Mouse (Mus musculus) left cerebral cortex, postnatal 14 days (tissue): ENCODE data around the gene Kcna7. TPM values are rescaled to one million over a fixed set of nuclear protein-coding genes. Genes with fewer than 3 reads are reported as not detected.
"Not testable (repeated sequence)": the region's sequence is repeated elsewhere in the genome, so short reads cannot be mapped to it uniquely, and the experiment has no call there.

Source experiments
- DNase-seq, 2 experiments: peaks; one replicate each; pipeline ENCODE4 v3.0.0; 2021 to 2022; ENCODE audit warnings: low spot score in 2 of 2, mixed read lengths in 1 of 2
- intact Hi-C: fragments of 180-260 bp; cut with DNase I; formaldehyde crosslinking; loops from one replicate; pipeline ENCODE4 v1.15.1; 2025
- long read RNA-seq, 2 experiments: library from polyadenylated mRNA; stranded (forward); transcript quantifications; one replicate each; pipeline ENCODE4 v2.0.0; 2021
- total RNA-seq, 2 experiments: library from RNA; stranded (reverse); gene quantifications; 2 replicates each; pipeline ENCODE4 v1.2.3; 2021

Kcna7 gene
- total RNA-seq = under 1 TPM in 1 of 2 experiments, not detected in 1; 0.15 TPM
- long read RNA-seq, experiment 1 = 0 reads
- long read RNA-seq, experiment 2, partial matches to known transcripts = 0 of 1 reads
- long read RNA-seq, experiment 2, other reads (novel, unspliced or antisense) = 0 of 1 reads

DNA sequence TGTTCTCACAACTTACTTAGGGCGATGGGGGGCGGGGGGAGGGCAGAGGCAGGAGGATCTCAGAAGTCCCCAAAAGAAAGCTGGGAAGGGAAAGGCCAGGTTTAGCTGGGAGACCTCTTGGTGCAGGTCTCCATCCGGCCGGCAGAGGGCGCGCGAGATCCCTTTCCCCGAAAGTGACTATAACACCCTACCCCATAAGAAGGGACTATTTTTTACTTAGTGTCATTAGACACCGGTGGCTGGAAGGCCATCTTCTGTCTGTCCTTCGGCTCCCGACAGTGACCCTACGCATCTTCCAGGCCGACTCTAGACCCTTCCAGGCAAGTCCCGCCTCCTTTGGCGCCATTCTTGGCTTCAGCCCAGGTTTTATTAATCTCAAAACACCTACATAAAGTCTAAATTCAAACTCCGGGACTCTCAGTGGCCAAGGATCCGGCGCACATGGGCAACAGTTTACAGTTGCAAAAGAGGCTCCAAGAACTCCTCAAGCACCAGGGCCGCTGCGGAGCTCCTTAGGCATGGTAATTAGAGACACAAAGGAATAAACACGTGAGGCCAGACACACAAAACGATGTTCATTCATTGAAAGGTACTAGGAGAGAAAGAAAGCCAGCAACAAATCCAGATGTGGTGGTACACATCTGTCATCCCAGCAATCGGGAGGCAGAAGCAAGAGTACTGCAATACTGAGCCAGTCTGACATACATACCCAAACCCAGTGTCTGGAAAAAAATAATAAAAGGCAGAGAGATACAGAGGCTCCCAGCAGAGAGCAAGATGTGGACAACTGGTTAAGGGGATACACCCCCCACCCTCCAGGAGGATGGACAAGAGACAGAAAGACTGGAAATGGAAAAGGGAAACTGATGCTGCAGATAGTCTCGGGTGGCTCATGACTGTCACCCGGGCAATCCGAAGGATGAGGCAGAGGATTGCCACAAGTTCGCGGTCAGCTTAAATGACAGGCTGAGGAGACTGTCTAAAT lies at the start of gene Kcna7:
TSS of gene Kcna7 (plus strand) at position 563 of the 985 bp plus-strand sequence.
- intact Hi-C loops = loop anchor here (2.0 kb wide), 1 partner anchor 155 kb away; no protein-coding TSS in a partner anchor
- DNase-seq = peak; percentile 57 to 72

DNA sequence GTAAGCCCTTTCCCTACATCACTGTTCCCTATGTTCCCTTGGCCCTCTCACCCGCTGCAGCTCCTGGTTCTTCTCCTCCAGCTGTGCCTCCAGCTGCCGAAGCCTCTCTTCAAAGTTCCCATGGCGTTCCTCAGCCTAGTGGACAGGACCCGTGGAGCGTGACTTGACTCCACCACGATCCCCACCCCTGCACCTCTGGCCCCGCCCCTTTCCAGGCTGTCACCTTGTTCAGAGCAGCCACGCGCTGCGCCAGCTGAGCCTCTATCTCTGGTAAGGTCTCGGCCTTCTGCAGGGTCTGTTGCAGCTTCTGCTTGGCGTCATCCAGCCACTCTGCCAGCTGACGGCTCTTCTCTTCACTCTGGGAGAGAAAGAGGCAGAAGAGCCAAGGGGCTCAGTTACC lies 49.4 kb upstream of the Kcna7 start:
- DNase-seq = no peak
- intact Hi-C loops = no loop called here

DNA sequence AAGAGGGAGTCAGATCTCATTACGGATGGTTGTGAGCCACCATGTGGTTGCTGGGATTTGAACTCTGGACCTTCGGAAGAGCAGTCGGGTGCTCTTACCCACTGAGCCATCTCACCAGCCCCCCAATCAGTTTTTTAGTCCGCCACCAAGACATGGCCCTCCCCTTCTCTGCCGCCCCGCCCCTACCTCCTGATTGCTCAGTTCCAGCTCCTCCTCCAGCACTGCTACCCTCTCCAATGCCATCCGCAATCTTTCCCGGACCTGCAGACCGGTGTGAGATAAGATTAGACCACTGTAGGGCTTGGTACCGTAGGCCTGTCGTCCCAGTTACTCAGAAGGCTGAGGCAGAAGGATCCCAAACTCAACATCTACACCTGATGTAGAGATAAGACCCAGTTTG lies 46.4 kb upstream of the Kcna7 start:
- intact Hi-C loops, DNase-seq: not testable (repeated sequence)

DNA sequence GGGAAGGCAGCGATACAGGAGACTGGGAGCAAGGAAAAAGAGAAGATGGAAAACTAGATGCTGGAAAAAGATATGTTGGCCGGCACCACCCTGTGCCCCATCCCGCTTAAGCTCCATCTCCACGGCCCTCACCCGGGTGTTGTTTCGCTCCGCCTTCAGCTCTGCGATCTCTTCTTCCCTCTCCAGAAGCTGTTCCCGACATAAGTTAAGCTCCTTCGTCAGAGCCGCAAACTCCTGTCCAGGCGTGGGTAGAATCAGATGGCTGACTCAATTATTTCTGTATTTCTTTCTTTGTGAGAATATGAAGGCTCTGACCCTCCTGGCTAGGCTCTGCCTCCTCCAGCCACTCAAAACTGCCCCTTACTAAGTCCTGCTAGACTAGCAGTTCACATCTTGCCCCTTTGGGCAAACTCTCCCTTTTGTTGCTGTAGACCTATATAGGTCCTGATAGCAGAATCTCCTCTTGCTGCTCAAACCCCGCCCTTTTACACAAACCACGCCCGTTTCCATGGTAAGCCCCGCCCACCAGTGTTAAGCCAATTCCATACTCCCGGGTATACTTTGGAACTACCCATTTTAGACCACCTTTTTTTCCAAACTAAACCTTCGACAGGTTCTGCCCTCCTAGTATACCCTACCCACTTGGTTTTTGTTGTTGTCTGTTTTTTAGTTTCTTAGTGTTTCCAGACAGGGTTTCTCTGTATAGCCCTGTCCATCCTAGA lies 44.9 kb upstream of the Kcna7 start:
- intact Hi-C loops = no loop called here
- DNase-seq = no peak

DNA sequence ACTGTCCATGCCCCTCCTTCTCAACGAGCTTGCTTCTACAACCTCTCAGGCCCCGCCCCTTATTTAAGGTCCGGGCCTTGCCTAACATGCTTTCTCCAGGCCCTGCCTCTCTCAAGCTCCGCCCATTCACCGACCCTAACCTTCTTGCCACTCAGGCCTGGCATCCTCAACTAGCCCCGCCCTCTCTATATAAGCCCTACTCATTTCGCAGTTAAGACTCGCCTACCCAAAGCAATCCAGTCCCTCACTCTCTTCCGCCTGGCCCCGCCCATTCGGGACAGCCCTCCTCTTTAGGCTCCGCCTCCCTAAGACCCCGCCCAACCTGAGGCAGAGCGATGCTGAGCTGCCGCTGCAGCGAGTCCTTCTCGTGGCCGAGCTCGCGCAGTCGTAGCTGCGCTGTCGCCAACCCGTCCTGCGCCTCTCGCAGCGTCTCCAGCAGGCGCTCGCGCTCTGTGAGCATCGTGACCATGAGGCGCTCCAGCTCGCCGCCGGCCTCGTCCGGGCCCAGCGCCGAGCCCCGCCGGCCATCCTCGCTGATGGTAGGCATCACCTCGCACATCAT lies 44.1 kb upstream of the Kcna7 start:
- DNase-seq = peak; percentile 84 to 89
- intact Hi-C loops = no loop called here

DNA sequence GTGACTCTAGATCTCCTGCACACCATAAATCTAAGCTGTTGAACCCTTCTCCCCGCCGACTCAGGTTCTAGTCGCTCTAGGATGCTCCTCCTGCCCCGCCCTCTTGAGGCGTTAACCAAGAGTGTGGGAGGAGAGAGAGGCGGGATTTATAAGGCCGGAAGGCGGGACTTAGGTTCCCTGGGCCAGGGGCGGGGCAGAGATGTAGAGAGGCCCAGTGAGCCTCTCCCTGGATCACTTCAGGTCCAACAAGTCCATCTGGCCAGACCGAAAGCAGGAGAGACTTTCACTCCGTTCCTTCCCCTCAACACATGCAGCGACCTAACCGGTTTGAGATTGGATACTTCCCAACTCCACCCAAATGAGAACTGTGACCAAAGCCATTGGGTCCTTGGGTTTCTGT lies 42.7 kb upstream of the Kcna7 start:
- DNase-seq = no peak
- intact Hi-C loops = no loop called here

DNA sequence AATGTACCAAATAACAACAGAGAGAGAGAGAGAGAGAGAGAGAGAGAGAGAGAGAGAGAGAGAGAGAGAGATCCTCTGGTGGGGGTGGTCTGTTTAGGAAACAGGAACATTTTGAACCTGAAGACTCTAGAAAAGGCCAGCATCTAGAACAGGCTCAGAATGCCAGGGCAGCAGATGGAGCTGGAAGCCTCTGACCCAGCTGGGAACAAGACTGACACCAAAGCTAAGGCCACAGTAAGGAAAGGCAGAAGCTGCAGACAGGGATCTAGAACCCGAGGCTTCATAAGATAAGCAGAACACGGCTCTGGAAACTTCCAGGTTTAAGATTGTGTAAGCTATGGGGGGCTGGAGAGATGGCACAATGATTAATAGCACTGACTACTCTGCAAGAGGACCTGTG lies 41.5 kb upstream of the Kcna7 start:
- intact Hi-C loops = no loop called here

DNA sequence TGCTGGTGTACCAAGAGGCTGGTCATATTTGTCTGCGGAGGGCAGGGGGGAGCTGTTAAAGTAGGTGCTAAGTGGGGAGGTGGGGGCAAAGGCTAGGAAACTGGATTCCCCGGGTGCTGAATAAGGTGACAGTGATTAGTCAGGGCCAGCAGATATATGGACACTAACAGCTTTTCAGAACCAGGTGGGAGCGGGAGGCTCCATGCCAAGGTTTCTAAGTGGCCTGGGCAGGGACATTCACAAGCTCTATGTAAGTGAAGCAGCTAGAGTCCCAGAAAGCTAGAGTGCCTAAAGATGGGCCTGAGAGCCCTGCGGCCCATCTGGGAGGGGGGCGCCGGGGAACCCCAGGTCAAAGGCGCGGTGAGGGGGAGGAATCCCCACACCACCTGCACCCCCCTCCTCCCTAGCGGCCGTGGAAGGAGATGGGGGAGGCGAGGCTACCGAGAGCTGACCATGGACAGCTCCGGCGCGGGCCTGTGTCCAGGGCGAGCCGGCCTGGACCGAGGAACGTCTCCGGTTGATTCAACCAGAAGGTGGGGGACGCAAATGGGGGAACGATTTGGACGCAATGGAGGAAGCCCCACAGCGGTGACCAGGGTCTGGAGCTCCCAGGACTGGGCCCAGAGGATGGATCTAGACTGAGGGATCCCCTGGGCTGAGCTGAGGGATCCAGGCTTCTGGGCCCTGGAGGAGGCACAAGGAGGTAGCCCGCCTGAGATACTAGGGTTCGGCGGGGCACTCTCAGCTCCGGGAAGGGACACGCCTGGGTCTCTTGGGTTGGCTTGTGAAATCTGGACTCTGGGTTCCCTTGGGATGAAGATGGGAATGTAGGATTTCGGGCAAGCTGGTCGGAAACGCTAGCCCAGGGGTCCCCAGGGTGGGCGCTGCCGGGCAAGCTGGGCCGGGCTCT lies 39.5 kb upstream of the Kcna7 start:
- no peak for DNase-seq
- intact Hi-C loops = loop anchor here (5.0 kb wide), 1 partner anchor 64 kb away; no protein-coding TSS in a partner anchor

More for the DNA sequence above, 41.5 kb upstream of the Kcna7 start:
- no peak for DNase-seq

DNA sequence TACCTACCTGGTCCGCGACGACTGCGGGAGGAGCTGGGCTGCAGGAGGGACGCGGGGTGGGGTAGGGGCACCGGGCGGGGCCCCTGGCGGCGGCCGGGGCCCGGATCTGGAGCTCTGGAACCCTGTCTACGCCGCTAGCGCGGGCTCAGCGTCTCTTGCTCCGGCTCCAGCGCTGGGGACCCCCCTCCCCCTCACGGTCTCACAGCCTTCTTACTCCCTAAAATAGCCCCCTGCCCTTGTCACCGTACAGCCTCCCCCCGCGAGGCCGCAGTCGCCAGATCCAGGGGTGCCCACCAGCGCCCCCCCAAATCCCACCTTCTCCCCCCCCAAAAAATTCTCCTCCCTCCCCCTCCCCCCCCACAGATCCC lies 38.8 kb upstream of the Kcna7 start, which contains the start of gene Ppfia3:
TSS of gene Ppfia3 (minus strand) at position 368 of the 368 bp plus-strand sequence.
- no peak for DNase-seq
- intact Hi-C loops = loop anchor here (5.0 kb wide), 1 partner anchor 64 kb away; no protein-coding TSS in a partner anchor

DNA sequence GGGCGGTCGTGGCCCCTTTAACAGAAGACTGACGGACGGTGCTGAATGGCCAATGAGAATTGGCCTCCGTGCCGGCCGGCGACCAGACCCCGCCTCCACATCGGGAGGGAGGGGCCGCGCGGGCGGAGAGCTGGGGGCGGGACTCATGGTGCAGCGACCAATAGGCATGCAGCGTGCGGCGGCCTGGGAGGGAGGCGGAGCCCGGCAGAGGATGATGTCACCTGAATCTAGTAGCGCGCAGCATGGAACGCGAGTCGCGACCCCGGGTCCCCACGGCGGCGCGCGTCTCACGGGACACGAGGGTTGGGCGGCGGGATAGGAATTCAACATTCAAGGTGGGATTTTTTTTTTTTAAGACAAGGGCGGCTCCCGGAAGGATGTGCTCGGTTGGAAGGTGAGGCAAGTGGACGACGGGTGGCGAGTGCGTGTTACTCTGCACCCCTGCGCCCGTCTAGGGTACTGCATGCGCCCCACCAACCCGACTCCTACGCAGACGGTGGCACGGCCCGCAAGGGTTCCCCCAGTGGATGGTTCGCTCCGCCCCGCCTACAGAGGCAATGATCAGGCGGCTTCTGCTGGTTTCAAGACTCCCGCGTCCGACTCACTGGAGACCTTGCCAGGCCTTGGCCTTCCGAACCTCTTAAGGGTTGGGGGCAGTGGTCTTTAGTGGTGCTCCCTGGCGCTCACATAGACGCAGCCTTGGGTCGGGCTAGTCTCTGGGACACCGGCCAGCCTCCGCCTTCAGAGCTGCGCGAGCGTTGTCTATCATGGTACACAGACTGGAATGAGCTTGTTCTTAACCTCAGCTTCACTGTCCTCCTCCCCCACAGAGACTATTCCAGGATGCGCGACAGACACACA lies 38.2 kb upstream of the Kcna7 start:
- peak; percentile 98 to 99 for DNase-seq
- intact Hi-C loops = loop anchor here (5.0 kb wide), 1 partner anchor 65 kb away; no protein-coding TSS in a partner anchor

DNA sequence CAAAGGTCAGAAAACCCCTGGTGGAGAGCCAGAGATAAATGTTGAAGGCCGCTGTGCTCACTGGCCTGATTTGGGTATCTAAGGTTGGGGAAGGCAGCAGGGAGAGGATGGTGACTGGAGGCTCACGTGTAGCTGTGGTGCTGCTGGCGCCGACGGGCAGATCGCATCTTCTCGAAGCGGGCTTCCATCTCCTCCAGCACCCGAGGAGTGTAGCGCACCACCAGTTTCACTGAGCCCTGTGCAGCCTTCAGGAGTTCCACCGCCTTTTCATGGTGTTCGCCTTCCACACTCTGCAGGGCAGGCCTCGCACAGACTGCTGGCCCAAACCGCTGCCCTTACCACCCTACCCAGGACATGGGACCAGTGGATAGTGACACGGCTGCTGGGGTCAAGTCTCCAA lies 37.3 kb upstream of the Kcna7 start:
- peak; percentile 36 to 49 for DNase-seq
- intact Hi-C loops = loop anchor here (5.0 kb wide), 1 partner anchor 66 kb away; no protein-coding TSS in a partner anchor

DNA sequence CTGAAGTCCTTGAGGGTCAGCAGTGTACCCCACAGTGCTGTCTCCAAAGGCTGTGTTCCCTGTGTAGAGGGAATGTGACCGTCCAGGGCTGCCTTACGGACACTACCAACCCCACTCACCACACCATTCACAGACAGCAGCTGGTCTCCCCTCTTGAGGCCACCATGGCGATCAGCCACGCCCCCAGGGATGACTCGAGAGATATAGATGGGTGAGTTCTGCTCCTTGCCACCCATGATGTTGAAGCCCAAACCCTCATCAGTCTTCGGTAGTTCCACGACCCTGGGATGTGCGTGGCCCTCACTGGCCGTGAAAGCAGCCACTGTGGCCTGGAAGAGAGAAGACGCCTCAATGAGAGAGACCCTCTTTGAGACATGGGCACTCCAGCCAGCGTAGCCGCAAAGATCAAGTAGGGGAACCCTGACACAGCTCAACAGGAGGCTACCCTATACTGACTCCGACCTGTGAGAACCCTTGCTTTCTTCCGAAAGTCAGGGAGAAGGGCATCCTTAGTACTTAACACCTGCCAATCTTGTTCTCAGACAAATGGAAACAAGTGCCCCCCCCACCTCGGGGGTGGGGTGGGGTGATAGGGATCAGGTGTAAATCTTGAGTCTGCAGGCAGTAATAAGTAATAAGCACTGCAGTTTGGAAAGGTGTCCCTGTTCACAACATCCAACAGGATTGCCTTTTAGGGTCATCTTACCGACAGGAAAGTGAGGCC lies 36.3 kb upstream of the Kcna7 start:
- intact Hi-C loops = loop anchor here (5.0 kb wide), 1 partner anchor 67 kb away; no protein-coding TSS in a partner anchor
- DNase-seq = no peak

DNA sequence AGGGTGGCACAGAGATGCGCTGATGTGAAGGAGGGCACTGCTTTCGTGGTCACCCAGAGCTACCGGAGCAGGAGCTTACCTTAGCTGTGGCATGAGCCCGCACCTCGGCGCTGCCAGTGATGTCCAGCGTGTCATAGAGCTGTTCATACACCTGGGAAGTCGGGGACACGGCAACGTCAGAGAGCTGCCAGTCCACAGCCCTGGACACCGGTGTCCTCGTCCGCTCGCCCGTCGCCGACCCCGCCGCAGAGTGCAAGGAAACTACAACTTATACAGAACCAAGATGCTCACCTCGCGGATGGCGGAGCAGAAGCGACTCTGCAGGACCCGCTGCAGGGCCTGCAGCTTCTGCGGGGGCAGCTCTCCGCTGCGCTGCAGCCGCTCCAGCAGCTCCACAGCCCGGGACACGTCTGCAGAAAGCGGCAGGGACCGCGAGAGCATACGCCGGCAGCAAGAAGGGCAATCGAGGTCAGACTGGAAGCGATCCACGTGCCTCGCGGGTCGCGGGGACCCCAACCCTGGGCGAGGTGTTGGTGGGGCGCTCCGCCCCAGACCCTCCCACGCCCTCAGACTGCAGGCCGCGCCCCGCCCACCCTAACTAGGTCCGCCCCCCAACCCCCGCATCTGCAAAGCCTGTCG lies 35.5 kb upstream of the Kcna7 start:
- intact Hi-C loops = loop anchor here (5.0 kb wide), 1 partner anchor 68 kb away; no protein-coding TSS in a partner anchor
- no peak for DNase-seq

DNA sequence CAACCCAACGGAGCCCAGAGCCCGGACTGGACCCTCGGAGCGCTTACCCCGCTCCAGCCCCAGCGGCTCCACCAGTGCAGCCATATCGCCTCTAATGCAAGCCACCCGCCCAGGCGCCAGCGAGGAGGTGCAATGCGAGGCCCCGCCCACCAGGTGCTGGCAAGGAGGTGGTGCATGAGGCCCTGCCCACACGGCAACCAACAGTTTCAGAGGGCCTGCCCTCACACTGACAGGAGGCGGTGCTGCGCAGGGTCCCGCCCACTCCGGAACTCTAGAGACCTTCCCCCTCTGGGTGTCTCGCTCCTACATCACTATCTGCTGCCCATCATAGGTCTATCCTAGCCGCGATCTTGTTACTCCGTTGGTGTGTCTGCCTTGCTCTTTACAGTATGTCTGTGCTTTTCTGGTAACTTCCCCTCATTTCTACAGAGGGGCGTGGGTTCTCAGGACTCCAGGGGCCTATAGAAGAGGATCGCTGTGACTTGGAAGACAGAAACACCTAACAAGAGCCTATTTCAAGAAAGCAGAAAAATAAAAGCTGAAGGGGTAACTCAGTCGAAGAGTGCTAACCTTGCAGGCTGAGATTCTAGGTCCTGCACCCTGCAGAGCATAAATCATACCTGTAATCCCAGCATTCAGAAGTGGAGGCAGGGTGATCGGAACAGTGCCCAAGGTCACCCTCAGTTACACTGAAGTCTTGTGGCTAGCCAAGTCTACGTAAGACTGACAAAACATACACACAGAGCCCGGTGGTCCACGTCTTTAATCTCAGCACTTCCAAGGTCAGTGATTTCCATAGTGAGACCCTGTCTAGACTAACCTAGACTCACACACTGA lies 34.8 kb upstream of the Kcna7 start, which contains the start of gene Lin7b:
TSS of gene Lin7b (minus strand) at position 109 of the 837 bp plus-strand sequence.
- intact Hi-C loops = no loop called here
- DNase-seq = peak; percentile 93

DNA sequence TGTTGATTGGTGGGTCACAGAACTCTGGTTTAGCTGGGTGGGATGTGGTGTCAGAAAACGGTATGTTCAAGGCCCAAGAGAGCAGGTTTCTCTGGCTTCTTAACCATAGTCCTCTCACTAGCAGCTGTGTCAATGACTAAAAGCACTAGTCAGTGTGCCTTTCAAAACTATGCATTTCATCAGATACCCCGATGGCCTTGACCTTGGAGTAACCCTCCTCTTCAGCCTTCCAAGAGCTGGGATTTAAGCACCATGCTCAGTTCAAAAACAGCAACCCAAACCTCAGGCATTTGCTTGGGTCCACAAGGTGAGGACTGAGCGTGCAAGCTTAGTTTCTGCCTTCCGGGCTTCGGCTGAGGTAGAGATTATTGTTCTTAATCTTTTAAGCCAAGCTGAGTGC lies 33.1 kb upstream of the Kcna7 start:
- intact Hi-C loops = no loop called here

More for the DNA sequence above, 33.1 kb upstream of the Kcna7 start:
- DNase-seq = no peak
